Mouse (Mus musculus): Measurements from ENCODE around the gene Ippk. TPM values are rescaled to one million over a fixed set of nuclear protein-coding genes. Genes with fewer than 3 reads are reported as not detected.

Ippk gene
- polyA plus RNA-seq, 1 experiment = 1.4 TPM

DNA sequence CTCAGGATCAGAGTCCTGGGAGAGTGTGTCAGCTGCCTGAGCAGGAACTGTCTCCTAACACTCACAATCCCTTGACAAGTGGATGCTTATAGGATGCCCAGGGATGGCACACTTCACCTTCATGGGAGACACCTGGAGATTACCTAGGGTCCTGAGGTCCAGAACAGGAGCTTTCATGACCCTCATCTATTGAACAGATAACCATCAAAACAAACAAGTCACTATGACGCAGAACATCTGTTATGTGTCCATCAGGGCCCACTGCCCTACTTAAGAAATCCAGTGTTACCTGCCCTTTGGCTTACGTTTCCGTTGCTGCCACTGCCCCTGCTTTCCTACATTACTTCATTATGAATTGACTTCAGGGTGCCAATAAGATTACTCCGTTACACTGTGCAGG, 84.7 kb downstream of the Ippk start:
- no peak for TF ChIP-seq GATA1 (IDR thresholded peaks at IDR 0.05; ENCODE audit: low read length)

GRCm38 (mm10) chr13:49507176-49507575, 86.1 kb downstream of the Ippk start:
- no peak for TF ChIP-seq GATA1 (IDR thresholded peaks at IDR 0.05; ENCODE audit: low read length)

Other genes starting within 250 kb of the Ippk start
- 51.9 and 59.0 TPM in 2 replicates for gene Ninj1, start 233.8 kb upstream of the Ippk start, polyA plus RNA-seq (2012)
- gene Card19, start 205.2 kb upstream of the Ippk start, polyA plus RNA-seq (2012) = 14.3 and 21.4 TPM in 2 replicates
- 1.7 and 2.1 TPM in 2 replicates for gene Susd3, start 172.5 kb upstream of the Ippk start, polyA plus RNA-seq (2012)
- gene Fgd3, start 100.9 kb upstream of the Ippk start, polyA plus RNA-seq (2012) = 2.1 TPM in 2 replicates
- 22.0 and 22.6 TPM in 2 replicates for gene Bicd2, start 79.7 kb upstream of the Ippk start, polyA plus RNA-seq (2012)
- 0.03 TPM in 1 of 2 replicates, not detected in the other for gene Tes3-ps, start 72.1 kb downstream of the Ippk start, polyA plus RNA-seq (2012)
- gene Ecm2, start 83.6 kb downstream of the Ippk start, polyA plus RNA-seq (2012) = 0.01 TPM in 1 of 2 replicates, not detected in the other
- not detected in 2 replicates for gene Aspn, start 123.2 kb downstream of the Ippk start, polyA plus RNA-seq (2012)
- not detected in 2 replicates for gene Omd, start 161.2 kb downstream of the Ippk start, polyA plus RNA-seq (2012)
- gene Ogn, start 186.8 kb downstream of the Ippk start, polyA plus RNA-seq (2012) = not detected in 2 replicates
- 7.3 and 9.6 TPM in 2 replicates for gene Cenpp, start 231.5 kb downstream of the Ippk start, polyA plus RNA-seq (2012)
- gene Nol8, start 231.8 kb downstream of the Ippk start, polyA plus RNA-seq (2012) = 1.6 and 1.8 TPM in 2 replicates

Data from G1E-ER4 (cell line).